Mouse (Mus musculus): ENCODE results near the gene Rora.
"Not testable (repeated sequence)": the region's sequence is repeated elsewhere in the genome, so short reads cannot be mapped to it uniquely, and the experiment has no call there.

The Rora gene

GRCm38 (mm10) chr9:69021482-69021881, 367.9 kb downstream of the Rora start:
- no peak for DNase-seq

GRCm38 (mm10) chr9:69023314-69023713, 369.7 kb downstream of the Rora start:
- DNase-seq, result no peak

GRCm38 (mm10) chr9:69028177-69028576, 374.6 kb downstream of the Rora start:
- no peak for DNase-seq

GRCm38 (mm10) chr9:69034301-69034871, 380.8 kb downstream of the Rora start:
- DNase-seq, result no peak

- no peak for DNase-seq
Observed at GRCm38 (mm10) chr9:69035456-69035855, 381.9 kb downstream of the Rora start.

- DNase-seq, result no peak
Observed at GRCm38 (mm10) chr9:69036296-69036695, 382.7 kb downstream of the Rora start.

DNA sequence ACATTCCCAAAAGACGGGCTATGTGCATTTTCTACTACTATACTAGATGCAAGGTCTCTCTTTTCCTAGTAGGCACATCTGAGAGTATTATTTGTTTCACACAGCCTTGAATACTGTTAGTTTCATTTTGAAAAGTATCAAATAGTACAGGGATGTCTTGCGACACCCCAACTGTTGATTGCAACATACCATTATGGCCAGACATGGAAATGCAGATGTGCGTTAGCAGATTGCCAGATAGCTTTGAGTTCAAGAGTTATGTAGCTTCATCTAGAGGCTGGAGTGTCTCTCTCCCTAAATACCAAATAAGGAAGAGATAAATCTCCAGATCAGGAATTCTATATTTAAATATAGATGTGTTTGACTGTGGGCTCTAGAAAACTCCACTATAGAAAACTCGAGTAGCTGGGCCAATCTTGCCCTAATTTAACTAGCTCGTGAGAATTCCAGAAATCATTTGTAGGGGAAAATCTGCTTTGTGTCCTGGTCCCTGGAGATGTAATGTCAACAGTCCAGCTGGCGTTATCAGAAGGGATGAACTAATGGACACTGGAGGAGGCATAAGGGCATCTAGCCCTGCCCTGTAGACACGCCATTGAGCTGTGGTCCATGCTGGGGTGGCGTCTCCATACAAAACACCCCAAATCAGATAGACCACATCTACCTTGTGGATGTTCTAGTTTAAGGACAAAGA, 390.5 kb downstream of the Rora start:
- no peak for DNase-seq

DNA sequence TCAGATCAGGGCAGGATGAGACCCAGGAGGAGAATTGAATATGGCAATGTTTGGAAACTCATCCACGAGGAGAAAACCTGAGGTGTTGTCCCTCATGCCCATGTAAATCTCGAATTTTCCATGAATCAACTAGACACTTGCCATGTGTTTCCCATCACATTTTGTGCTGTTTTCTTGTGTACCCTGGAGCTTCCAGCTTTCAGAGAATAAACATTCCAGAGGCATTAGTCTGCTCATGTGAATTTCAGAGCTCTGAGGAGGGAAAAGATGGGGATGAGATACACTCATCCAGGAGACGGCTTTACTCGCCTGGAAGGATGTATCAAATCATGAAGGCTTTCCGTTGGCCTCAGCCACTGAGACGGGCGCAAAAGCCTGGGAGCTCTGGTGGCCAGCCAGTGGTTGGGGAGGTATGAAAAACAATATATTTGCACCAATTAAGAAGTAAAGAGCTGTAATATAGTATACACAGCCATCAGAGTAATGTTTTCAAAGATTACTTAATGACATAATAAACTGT, 391.1 kb downstream of the Rora start:
- no peak for DNase-seq

DNA sequence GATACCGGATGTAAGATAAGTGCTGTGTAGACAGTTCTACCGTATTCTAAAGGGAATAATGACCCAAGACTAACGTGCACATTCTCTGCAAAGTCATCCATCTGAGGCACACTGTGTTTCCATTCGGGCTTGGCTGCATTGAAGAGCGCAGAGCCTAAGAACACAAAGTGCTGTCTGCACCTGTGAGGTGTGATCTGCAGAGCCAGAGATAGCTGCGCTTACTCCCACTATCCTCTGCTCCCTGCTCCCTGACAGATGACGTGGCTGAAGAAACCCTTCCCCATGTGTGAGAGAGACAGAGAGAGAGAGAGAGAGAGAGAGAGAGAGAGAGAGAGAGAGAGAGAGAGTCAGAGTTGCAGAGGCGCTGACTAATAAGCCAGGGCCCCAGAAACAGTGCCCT, 392.3 kb downstream of the Rora start:
- no peak for DNase-seq

GRCm38 (mm10) chr9:69050856-69051255, 397.3 kb downstream of the Rora start:
- DNase-seq, result no peak

- no peak for DNase-seq
Observed at GRCm38 (mm10) chr9:69051890-69052289, 398.3 kb downstream of the Rora start.

- peak; percentile 61 to 73 for DNase-seq
Observed at GRCm38 (mm10) chr9:69055302-69055701, 401.7 kb downstream of the Rora start.

DNA sequence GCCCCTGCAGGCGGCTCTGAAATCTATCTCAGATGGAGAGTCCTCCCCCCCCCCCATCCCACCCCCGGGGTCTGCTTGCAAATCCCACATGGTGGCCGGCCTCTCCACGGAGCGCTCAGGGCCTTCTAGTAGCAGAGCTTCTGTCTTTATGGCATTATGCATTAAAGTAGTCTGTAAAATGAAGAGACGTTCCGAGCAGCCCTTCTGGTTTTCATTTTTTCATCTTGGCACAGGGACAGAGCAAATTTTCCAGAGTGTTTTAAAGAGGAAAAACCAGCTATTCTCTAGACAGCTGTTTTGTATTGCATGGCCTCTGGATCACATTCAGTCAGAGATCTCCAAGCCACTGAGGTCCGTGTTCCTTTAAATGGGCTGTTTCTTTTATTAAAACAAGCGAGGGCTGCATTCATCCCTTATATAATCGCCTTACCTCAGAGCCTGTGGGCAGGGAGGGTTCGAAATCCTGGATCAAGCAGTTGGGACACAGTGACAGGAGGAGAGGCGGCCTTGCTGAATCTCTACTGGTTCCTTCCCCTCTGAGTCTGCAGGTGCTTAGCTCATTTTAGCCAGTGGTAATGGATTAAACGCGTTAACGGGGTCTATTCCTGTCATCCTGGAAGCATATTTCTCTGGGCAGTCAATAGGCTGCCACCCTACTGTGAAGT, 417.7 kb downstream of the Rora start:
- DNase-seq, result peak; percentile 46 to 50

- no peak for DNase-seq
Observed at GRCm38 (mm10) chr9:69073271-69073670, 419.7 kb downstream of the Rora start.

GRCm38 (mm10) chr9:69084086-69084719, 430.6 kb downstream of the Rora start:
- no peak for DNase-seq

DNA sequence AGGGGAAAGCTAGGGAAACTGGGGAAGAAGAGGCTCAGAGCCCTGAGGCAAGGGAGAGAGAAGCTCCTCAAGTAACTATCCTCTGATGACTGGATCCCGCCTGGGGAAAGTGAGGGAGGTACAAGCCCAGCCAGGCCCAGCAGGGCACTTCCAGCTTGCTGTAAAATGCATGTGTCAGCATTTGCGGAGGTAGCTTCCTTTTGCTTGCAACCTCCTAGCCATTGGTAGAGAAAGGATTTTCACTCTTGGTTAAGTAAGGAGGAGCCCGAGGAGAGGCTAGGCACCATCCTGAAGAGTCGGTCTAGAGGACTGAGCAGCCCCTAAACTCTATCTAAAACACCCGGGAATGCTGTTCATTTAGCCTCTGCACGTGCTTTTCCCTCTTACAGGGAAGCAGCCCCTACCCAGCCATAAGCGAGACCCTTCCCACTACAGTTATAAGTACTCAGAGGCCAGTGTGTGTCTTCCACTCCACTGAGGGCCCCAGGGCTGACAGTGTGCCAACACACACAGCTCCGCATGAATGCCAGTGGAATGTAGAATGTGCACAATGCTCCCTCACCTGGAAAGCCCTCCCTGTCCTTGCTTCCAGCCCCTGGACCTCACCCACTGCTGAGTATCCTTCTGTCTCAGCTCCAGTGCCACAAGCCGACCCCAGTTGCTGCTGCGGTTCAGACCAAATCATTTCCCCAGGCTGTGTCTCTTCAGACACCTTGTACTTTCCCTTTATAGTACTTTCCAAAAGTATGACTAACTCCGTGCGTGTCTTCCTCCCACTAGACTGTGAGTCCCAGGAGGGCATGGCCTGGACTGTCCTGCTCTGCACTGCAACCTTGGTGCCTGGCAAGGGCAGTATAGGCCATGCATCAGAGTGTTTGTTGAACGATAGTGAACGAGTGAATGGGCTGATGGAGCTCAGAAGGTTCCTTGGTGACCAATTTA, 431.4 kb downstream of the Rora start:
- DNase-seq, result peak; percentile 51 to 61

GRCm38 (mm10) chr9:69086844-69087243, 433.3 kb downstream of the Rora start:
- no peak for DNase-seq

- no peak for DNase-seq
Observed at GRCm38 (mm10) chr9:69087325-69087724, 433.7 kb downstream of the Rora start.

DNA sequence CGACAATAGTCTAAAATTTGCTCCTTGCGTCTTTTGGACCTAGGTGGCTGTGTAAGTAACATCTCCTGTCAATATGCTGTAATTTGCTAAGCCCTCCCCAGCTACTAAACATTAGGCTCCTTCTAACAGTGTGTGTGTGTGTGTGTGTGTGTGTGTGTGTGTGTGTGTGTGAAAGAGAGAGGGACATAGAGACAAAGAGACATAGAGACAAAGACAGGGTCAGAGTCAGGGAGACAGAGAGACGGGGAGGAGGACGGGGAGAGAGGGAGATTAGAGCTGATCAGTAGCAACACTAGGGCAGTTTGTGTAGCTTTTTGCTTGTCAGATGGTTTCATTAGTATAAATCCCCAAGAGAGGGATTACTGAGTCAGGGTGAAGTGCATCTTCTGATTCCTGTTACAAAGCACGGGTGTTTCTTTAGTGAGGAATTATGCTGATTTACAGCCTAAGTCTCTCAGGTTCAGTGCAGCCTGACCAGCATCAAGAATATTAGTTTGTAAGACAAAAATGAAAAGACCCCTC, 437.2 kb downstream of the Rora start:
- DNase-seq, result no peak

DNA sequence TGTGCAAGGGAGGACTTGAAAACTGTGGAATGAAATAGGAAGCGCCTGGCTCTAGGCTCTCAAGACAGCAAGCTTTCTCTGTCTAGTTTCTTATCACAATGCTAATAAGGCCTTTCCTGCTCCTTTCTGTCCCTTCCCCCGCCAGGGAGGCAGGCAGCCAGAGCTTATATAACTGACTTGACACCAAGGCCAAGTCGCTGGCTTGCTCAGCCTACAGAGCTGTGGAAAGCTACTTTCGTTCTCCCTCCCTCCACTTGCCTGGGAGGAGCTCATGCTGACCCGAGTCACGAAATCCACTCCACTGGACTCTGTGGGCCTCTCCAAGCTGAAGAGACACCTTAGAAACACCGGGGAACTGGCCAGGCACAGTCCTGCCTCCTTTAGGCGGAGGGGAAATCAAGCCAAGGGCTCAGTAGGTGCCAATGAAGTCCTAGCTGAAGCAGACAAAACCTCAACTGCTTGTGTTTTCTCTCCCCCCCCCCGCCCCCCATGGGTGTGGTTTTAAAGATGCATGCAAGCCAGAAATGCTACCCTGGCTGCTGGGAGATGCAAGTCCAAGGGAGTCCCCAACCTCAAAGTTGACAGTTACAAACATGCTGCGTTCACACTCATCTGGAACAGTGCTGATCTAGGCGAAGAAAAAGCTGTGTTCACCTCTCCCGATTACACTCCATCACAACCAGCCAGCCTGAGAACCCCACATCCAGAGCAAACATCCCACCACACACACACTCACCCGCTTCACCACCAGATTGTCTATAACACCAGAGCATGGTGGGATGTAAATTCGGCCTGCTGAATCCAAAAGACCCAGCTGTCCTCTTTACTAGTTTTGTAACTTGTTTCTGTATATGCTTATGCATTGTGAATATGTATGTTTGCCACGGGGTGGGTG, 438.8 kb downstream of the Rora start:
- peak; percentile 93 to 97 for DNase-seq

DNA sequence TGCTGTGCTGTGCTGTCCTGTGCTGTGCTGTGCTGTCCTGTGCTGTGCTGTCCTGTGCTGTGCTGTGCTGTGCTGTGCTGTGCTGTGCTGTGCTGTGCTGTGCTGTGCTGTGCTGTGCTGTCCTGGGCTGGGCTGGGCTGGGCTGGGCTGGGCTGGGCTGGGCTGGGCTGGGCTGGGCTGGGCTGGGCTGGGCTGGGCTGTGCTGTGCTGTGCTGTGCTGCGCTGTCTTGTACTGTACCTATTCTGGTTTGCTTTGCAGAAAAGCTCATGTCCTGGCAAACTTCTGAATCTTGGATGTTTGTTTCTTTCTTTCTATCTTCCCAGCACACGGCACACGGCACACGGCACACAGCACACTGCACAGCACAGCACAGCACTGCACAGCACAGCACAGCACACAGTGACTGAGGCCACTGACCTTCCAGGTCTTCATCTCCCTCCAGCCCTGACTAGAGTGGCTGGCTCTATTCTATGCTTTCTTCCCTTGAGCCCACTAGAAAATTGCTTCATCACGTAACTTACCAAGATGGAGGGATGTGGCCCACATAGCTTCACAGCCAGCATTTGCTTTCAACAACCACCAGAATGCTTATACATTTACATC, 446.7 kb downstream of the Rora start:
- DNase-seq, result not testable (repeated sequence)
